Mouse (Mus musculus): ENCODE results near the gene Slc39a2. TPM values are rescaled to one million over a fixed set of nuclear protein-coding genes. Genes with fewer than 3 reads are reported as not detected.

Gene Slc39a2
- polyA plus RNA-seq (2014; fragmentation: Illumina TruSeq; extraction: RNeasy Lipid Tissue Mini Kit (QIAGEN cat#74804); ENCODE audit: low read depth, low replicate concordance): 0.77 TPM

DNA sequence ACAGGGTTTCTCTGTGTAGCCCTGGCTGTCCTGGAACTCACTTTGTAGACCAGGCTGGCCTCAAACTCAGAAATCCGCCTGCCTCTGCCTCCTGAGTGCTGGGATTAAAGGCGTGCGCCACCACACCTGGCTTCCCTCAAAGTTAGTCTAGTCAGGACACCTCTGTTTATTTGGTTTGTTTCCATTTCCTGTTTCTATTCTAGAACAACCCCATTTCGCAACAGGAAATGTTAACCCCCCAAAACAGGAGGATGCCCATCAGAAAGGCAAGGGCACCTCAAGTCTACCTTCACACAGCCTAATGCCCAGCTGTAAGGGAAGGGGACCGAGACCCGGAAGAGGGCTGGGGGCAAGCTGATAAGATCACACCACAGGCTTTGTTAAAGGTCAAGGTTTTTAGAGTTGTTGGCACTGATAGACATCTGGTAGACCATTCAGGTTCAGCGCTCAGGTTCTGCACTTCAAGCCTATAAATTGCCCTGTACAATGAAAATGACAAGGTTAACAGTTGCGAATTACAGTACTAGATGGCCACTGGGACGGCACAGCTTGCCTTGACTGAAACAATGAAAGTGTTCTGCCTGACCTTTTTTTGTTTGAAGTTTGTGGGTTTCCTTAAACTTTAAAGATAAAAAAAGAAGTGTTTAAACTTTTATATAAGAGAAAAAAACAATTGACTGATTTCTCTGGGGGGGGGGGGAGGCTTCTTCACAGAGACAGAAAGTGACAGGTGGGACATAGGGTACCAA is at the start of gene Slc39a2:
Slc39a2 (plus strand) TSS at position 699 of the 749 bp plus-strand sequence.

GRCm38 (mm10) chr14:51853399-51853798 is 39.3 kb upstream of the Slc39a2 start, which contains the start of gene Ear6:
TSS of gene Ear6 (plus strand) at chr14:51853699.

GRCm38 (mm10) chr14:51884598-51885331 is 7.9 kb upstream of the Slc39a2 start, which contains the start of gene Mettl17:
TSS of gene Mettl17 (plus strand) at chr14:51884842.

DNA sequence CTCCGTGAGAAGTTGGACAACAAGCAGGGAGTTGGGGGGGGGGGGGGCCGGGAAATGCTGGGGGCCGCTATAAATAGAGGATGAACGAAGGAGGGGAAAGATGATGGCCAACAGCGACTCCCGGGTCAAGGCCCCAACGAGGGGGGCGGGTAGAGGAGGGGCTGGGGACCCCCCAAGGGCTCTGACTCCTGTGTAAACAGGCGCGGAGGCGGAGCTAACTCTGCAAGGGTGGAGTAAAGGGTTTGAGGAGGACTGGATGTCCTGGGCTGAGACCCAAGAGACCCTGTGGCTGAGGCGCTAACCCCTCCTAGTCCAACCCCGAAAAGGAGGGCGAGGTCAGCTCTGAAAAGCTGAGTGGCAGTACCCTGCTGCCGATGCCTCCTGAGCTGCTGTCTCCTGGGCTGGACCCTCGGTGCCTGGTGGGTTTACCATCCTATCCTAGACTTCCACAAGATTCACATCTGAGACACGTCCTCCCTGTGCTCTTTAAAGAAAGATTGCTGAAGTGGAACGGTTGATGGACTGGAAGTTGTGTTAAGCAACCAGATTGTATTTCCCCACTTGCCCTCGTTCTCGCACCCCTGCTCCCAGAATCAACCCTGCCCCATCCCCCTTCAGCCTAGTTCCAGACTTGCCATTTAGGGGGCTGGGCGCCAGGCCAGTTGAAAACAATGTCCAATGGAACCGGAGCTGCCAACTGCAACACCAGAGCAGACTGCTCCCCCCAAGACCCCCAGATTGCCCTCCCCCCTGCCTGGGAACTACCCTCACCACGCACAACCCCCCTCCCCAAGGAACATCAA is 21.5 kb downstream of the Slc39a2 start, which contains the start of gene Ndrg2:
Ndrg2 (minus strand) TSS at position 199 of the 803 bp plus-strand sequence.

DNA sequence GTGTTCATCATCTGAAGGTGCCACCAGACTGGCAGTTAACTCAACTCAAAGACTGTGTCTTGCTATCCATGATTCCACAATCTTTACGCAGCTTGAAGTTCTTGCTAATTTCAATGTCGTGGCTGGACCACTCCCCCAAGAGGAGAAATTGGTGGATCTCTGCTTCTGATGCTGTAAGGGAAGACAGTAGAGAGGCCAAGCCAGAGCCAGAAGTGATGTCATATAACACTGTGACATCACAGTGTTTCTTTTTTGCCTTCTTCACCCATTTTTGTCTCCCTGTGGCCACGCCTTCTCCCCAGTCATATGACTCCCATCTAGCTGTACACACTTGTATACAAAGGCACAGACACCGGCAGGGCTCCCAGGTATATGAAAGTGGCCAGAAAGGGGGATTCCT is 25.4 kb downstream of the Slc39a2 start, which contains the start of gene Tppp2:
Tppp2 (plus strand) TSS at position 301 of the 400 bp plus-strand sequence.

DNA sequence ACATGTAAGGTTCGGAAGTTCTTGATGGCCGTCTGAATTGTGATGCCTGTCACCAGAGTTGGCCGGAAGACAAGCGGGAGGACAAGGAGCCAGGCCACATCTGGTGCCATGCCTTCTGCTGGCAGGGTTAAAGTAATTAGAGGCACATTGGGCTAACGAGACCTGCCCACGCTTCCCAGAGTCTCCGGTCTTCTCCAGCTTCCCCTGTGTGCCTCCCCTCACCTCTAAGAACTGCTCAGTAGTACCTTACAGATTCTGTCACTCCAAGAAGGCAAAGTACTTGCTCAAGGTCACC is 29.8 kb downstream of the Slc39a2 start, which contains the start of gene Rnase13:
Rnase13 (minus strand) TSS at position 203 of the 295 bp plus-strand sequence.

Other genes with a start within 250 kb of the Slc39a2 start
- gene Gm17079, start 197.4 kb upstream of the Slc39a2 start, polyA plus RNA-seq (2014; fragmentation: Illumina TruSeq; extraction: RNeasy Lipid Tissue Mini Kit (QIAGEN cat#74804); ENCODE audit: low read depth, low replicate concordance): not detected
- gene Gm5800, start 175.7 kb upstream of the Slc39a2 start, polyA plus RNA-seq (2014; fragmentation: Illumina TruSeq; extraction: RNeasy Lipid Tissue Mini Kit (QIAGEN cat#74804); ENCODE audit: low read depth, low replicate concordance): 1.1 TPM
- gene Ang4, start 119.3 kb upstream of the Slc39a2 start, polyA plus RNA-seq (2014; fragmentation: Illumina TruSeq; extraction: RNeasy Lipid Tissue Mini Kit (QIAGEN cat#74804); ENCODE audit: low read depth, low replicate concordance): not detected
- not detected for gene AY358078, start 92.8 kb upstream of the Slc39a2 start, polyA plus RNA-seq (2014; fragmentation: Illumina TruSeq; extraction: RNeasy Lipid Tissue Mini Kit (QIAGEN cat#74804); ENCODE audit: low read depth, low replicate concordance)
- gene Ear6, start 39.2 kb upstream of the Slc39a2 start, polyA plus RNA-seq (2014; fragmentation: Illumina TruSeq; extraction: RNeasy Lipid Tissue Mini Kit (QIAGEN cat#74804); ENCODE audit: low read depth, low replicate concordance): not detected
- 20.3 TPM for gene Mettl17, start 8.0 kb upstream of the Slc39a2 start, polyA plus RNA-seq (2014; fragmentation: Illumina TruSeq; extraction: RNeasy Lipid Tissue Mini Kit (QIAGEN cat#74804); ENCODE audit: low read depth, low replicate concordance)
- gene Ndrg2, start 21.3 kb downstream of the Slc39a2 start, polyA plus RNA-seq (2014; fragmentation: Illumina TruSeq; extraction: RNeasy Lipid Tissue Mini Kit (QIAGEN cat#74804); ENCODE audit: low read depth, low replicate concordance): 209 TPM
- gene Tppp2, start 25.5 kb downstream of the Slc39a2 start, polyA plus RNA-seq (2014; fragmentation: Illumina TruSeq; extraction: RNeasy Lipid Tissue Mini Kit (QIAGEN cat#74804); ENCODE audit: low read depth, low replicate concordance): 21.8 TPM
- 287 TPM for gene Rnase13, start 29.9 kb downstream of the Slc39a2 start, polyA plus RNA-seq (2014; fragmentation: Illumina TruSeq; extraction: RNeasy Lipid Tissue Mini Kit (QIAGEN cat#74804); ENCODE audit: low read depth, low replicate concordance)
- gene Arhgef40, start 91.8 kb downstream of the Slc39a2 start, polyA plus RNA-seq (2014; fragmentation: Illumina TruSeq; extraction: RNeasy Lipid Tissue Mini Kit (QIAGEN cat#74804); ENCODE audit: low read depth, low replicate concordance): 99.4 TPM
- 0.73 TPM for gene Tmem253, start 122.8 kb downstream of the Slc39a2 start, polyA plus RNA-seq (2014; fragmentation: Illumina TruSeq; extraction: RNeasy Lipid Tissue Mini Kit (QIAGEN cat#74804); ENCODE audit: low read depth, low replicate concordance)
- 41.8 TPM for gene Zfp219, start 127.8 kb downstream of the Slc39a2 start, polyA plus RNA-seq (2014; fragmentation: Illumina TruSeq; extraction: RNeasy Lipid Tissue Mini Kit (QIAGEN cat#74804); ENCODE audit: low read depth, low replicate concordance)
- gene Olfr221, start 149.6 kb downstream of the Slc39a2 start, polyA plus RNA-seq (2014; fragmentation: Illumina TruSeq; extraction: RNeasy Lipid Tissue Mini Kit (QIAGEN cat#74804); ENCODE audit: low read depth, low replicate concordance): not detected
- gene Hnrnpc, start 211.1 kb downstream of the Slc39a2 start, polyA plus RNA-seq (2014; fragmentation: Illumina TruSeq; extraction: RNeasy Lipid Tissue Mini Kit (QIAGEN cat#74804); ENCODE audit: low read depth, low replicate concordance): 150 TPM
- 10.8 TPM for gene Rpgrip1, start 217.8 kb downstream of the Slc39a2 start, polyA plus RNA-seq (2014; fragmentation: Illumina TruSeq; extraction: RNeasy Lipid Tissue Mini Kit (QIAGEN cat#74804); ENCODE audit: low read depth, low replicate concordance)

All from adipose tissue, adult 10 weeks (tissue).